Mouse (Mus musculus) liver, adult 2 months (tissue): Measurements from ENCODE around the gene Gm3233. TPM values are rescaled to one million over a fixed set of nuclear protein-coding genes. Genes with fewer than 3 reads are reported as not detected.
A peak's percentile ranks its signal among the peaks of the same experiment; 100 is the strongest.
"Not testable (repeated sequence)": the region's sequence is repeated elsewhere in the genome, so short reads cannot be mapped to it uniquely, and the experiment has no call there.

Experiments
- DNase-seq: peaks from one replicate; pipeline ENCODE4 v3.0.0-alpha.2; 2011; ENCODE audit warnings: low read depth, low spot score; ENCODE audit errors: extremely low read depth
- H3K27ac ChIP-seq: fragments of 200-500 bp; replicated peaks from 2 replicates; pipeline ENCODE4 v1.5.1; 2012; ENCODE audit warnings: low read depth, mild to moderate bottlenecking, control low read depth, inconsistent platforms, low read length; ENCODE audit not compliant: insufficient read depth
- H3K27me3 ChIP-seq: fragments of 200-500 bp; 2 replicates; pipeline ENCODE4 v1.6.1; 2012; ENCODE audit warnings: mild to moderate bottlenecking, moderate library complexity, low read length, inconsistent platforms; ENCODE audit not compliant: control insufficient read depth, insufficient read depth
- H3K36me3 ChIP-seq: fragments of 200-500 bp; 2 replicates; pipeline ENCODE4 v1.6.1; 2012; ENCODE audit warnings: low read length, inconsistent platforms; ENCODE audit not compliant: control insufficient read depth, insufficient read depth
- H3K4me1 ChIP-seq: fragments of 200-500 bp; 2 replicates; pipeline ENCODE4 v1.6.1; 2011; ENCODE audit warnings: low read length; ENCODE audit not compliant: control insufficient read depth, insufficient read depth
- H3K4me3 ChIP-seq: fragments of 200-500 bp; 2 replicates; pipeline ENCODE4 v1.5.1; 2011; ENCODE audit warnings: low read depth, mild to moderate bottlenecking, control low read depth, low read length, moderate library complexity; ENCODE audit not compliant: insufficient read depth
- H3K79me2 ChIP-seq: fragments of 200-500 bp; 2 replicates; pipeline ENCODE4 v1.6.1; 2012; ENCODE audit warnings: inconsistent platforms, mild to moderate bottlenecking, low read length, moderate library complexity; ENCODE audit not compliant: control insufficient read depth, insufficient read depth
- H3K9ac ChIP-seq: fragments of 200-500 bp; 2 replicates; pipeline ENCODE4 v1.6.1; 2012; ENCODE audit warnings: low read depth, mild to moderate bottlenecking, control low read depth, inconsistent platforms, low read length
- CTCF ChIP-seq: fragments of 200-500 bp; IDR thresholded peaks from 2 replicates; pipeline ENCODE4 v1.5.1; 2011; ENCODE audit warnings: low read depth, low read length, control low read depth
- POLR2A ChIP-seq: fragments of 200-500 bp; IDR thresholded peaks from 2 replicates; pipeline ENCODE4 v1.6.1; 2011; ENCODE audit warnings: low read length, control low read depth; ENCODE audit not compliant: insufficient read depth; ENCODE audit errors: extremely low read depth
- WGBS: fragments of 180-500 bp; shearing (Covaris S2); methylation state at CpG from one replicate; pipeline ENCODE4 v1.1.7; 2018; 5-methylcytosine and 5-hydroxymethylcytosine counted together
- polyA plus RNA-seq: library from polyadenylated mRNA; depleted of rRNA; stranded (reverse); fragments of >200 nt; gene quantifications from 2 replicates; pipeline ENCODE4 v1.2.3, GENCODE M21; 2012; rRNA removed
- total RNA-seq: library from RNA; depleted of rRNA; stranded (reverse); fragments of >200 nt; gene quantifications from 2 replicates; pipeline ENCODE4 v1.2.3, GENCODE M21; 2014; rRNA removed

Gene Gm3233
- total RNA-seq (not detected in 2 replicates), polyA plus RNA-seq (not detected in 2 replicates)

- H3K27me3 ChIP-seq, result not testable (repeated sequence)
Measured at GRCm38 (mm10) chr10:77759582-77759981, at the start of gene Gm3233. TSS of gene Gm3233 (minus strand) at chr10:77759682.

GRCm38 (mm10) chr10:77804095-77804494 is 44.6 kb upstream of the Gm3233 start:
- Histone ChIP-seq H3K79me2 (no peaks in the 10 kb centered on the region), H3K4me3 (no peak overlapping the region), H3K4me1 (no peaks in the 10 kb centered on the region), H3K27me3 (no peaks in the 10 kb centered on the region), H3K9ac (no peak overlapping the region), H3K27ac (no peak overlapping the region), H3K36me3 (no peaks in the 10 kb centered on the region)
- peak; percentile 15 for DNase-seq
- no peak for TF ChIP-seq CTCF
- TF ChIP-seq POLR2A, result no peak
- 49% methylated on average over 3 of the region's 3 CpGs for WGBS

More at GRCm38 (mm10) chr10:77759582-77759981, at the start of gene Gm3233:
- WGBS, result 60% methylated on average over 1 of the region's 1 CpGs
- not testable (repeated sequence) for H3K27ac ChIP-seq, H3K4me1 ChIP-seq, H3K9ac ChIP-seq, H3K36me3 ChIP-seq, DNase-seq, H3K79me2 ChIP-seq, H3K4me3 ChIP-seq

GRCm38 (mm10) chr10:77798921-77799508 is 39.5 kb upstream of the Gm3233 start, which contains the start of gene Gm19668:
TSS of gene Gm19668 (minus strand) at chr10:77799133.
- Histone ChIP-seq H3K36me3 (no peaks in the 10 kb centered on the region), H3K27ac (no peak within 1 kb of the TSS), H3K4me1 (no peaks in the 10 kb centered on the region), H3K27me3 (no peaks in the 10 kb centered on the region), H3K79me2 (no peaks in the 10 kb centered on the region), H3K4me3 (no peak within 1 kb of the TSS), H3K9ac (no peak within 1 kb of the TSS)
- no peak for TF ChIP-seq POLR2A
- TF ChIP-seq CTCF, result no peak
- WGBS, result 80% methylated on average over 8 of the region's 8 CpGs
- DNase-seq, result no peak

GRCm38 (mm10) chr10:77798164-77798920 is 38.9 kb upstream of the Gm3233 start:
- not testable (repeated sequence) for H3K4me3 ChIP-seq, H3K27ac ChIP-seq, DNase-seq, H3K36me3 ChIP-seq, H3K27me3 ChIP-seq, H3K4me1 ChIP-seq, H3K9ac ChIP-seq, H3K79me2 ChIP-seq
- WGBS, result 69% methylated on average over 3 of the region's 3 CpGs

GRCm38 (mm10) chr10:77797677-77798076 is 38.2 kb upstream of the Gm3233 start:
- H3K4me1 ChIP-seq, result no peaks in the 10 kb centered on the region
- no peaks in the 10 kb centered on the region for H3K79me2 ChIP-seq
- no peak for TF ChIP-seq POLR2A
- no peak for TF ChIP-seq CTCF
- no peak for DNase-seq
- no peaks in the 10 kb centered on the region for H3K27me3 ChIP-seq
- no peak overlapping the region for H3K27ac ChIP-seq
- H3K36me3 ChIP-seq, result no peaks in the 10 kb centered on the region
- no peak overlapping the region for H3K4me3 ChIP-seq
- 35% methylated on average over 3 of the region's 3 CpGs for WGBS
- no peak overlapping the region for H3K9ac ChIP-seq

- Histone ChIP-seq H3K36me3 (no peaks in the 10 kb centered on the region), H3K4me1 (no peaks in the 10 kb centered on the region), H3K79me2 (no peaks in the 10 kb centered on the region), H3K4me3 (no peak within 1 kb of the TSS), H3K9ac (no peak within 1 kb of the TSS), H3K27me3 (no peaks in the 10 kb centered on the region), H3K27ac (no peak within 1 kb of the TSS)
- DNase-seq, result no peak
- TF ChIP-seq POLR2A, result no peak
- TF ChIP-seq CTCF, result no peak
- 51% methylated on average over 2 of the region's 2 CpGs for WGBS
Measured at GRCm38 (mm10) chr10:77794976-77795375, 35.5 kb upstream of the Gm3233 start, which contains the start of gene Gm9639. TSS of gene Gm9639 (minus strand) at chr10:77795076.
